Mouse (Mus musculus): ENCODE results near the gene AI854703.

The AI854703 gene

DNA sequence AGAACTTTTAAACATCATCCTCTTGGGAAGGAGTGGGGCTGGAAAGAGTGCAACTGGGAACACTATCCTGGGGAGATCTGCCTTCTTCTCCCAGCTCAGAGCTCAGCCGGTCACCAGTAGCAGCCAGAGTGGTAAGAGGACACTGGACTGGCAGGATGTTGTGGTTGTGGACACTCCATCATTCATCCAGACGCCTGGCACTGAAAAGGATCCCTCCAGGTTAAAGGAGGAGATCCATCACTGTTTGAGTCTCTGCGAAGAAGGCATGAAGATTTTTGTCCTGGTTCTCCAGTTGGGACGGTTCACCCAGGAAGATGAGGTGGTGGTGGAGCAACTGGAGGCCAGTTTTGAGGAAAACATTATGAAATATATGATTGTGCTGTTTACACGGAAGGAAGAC is 32.2 kb downstream of the AI854703 start:
- DNase-seq (ENCODE audit: low spot score) = no peak

DNA sequence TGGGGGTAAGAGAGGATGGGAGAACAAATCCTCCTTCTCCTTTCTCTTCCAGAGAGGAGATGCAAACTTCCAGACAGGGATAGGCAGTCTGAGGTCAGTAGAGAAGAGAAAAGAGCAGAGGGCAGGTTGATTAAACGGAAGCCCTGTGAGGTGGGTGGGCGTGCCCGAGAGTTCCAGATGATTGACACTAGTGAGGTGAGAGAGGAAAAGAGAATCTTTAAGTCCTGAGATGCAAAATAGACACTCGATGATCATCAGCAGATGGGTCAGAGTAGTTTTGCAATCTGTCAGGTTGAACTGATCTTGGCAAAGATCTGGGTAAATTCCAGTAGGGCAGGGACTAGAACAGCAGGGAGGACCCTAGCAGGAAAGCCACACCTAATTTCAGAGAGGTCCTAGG is 38.2 kb downstream of the AI854703 start:
- DNase-seq (ENCODE audit: low spot score) = no peak

DNA sequence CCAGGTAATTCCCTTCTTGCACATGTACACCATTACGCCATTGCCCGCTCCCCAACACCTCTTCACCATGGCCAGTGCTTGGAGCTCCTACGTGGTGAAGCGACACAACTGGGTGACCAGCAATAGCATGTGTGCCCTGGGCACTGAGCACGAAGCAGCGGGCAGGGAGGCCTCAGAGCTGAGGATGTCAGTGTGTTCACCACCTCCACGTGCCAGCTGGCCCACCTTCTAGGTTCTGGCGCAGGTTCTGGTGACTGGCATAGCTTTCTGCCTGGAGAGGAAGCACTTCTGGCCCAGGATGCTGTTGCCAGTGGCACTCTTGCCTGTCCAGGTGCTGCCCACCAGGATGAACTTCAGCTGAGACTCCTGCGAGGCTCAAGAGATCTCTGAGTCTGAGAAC is 38.9 kb downstream of the AI854703 start:
- DNase-seq (ENCODE audit: low spot score) = no peak

DNA sequence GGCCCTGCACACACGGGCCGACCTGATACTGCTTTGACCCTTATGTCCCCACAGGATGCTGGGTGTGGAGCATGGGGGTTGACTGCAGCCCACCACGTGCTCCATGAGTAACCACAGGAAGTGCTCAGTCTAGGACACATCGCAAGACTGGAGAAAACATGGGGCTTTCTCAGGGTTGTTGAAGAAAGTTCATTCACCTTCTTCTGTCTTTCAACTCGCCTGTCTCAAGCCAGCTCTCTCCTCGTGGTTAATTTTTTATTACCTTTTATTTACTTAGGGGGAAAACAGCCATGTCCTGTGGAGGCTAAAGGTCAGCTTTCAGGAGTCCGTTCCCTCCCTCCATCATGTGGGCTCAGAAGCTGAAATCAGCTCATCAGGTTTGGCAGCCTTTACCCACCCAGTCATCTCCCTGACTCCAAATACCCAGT is 39.6 kb downstream of the AI854703 start:
- no peak for DNase-seq (ENCODE audit: low spot score)

DNA sequence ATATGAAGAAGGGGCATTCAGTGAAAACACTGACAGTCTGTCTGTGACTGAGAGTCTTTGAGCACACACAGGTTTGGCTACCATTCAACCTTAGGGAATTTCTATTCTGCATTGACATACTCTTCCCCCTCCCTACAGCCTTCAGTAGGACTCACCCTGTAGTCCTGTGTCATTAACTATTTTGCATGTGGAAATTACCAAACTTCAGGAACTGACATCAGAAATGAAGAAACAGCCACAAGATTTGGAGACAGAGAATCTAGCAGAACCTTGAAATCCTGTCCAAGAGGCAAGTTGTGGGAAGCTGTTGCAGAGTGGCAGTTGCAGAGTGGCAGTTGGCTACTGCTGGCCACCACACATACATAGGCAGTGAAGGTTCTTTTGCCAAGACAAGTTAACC is 41.5 kb downstream of the AI854703 start:
- no peak for DNase-seq (ENCODE audit: low spot score)

DNA sequence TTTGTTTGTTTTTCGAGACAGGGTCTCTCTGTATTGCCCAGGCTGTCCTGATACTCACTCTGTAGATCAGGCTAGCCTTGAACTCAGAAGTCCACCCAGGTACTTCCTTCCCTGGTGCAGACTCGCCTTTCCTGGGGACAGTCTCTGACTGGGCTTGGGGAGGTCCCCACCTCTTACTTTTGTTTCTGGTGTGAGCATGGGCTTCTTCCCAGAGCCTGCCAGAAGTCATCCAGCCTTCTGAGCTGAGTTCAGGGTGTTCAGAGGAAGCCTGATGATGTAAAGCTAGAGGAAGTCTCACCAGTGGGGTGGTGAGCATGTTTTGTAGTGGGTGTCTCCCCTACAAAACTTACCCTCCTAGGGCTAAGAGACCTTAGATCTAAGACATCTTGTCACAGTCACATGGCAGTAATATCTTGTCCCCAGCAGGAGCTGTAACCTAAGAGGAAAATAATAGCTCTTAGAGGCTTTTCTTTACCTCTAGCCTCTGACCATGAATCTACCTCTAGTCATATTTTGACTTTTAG is 42.9 kb downstream of the AI854703 start:
- no peak for DNase-seq (ENCODE audit: low spot score)

DNA sequence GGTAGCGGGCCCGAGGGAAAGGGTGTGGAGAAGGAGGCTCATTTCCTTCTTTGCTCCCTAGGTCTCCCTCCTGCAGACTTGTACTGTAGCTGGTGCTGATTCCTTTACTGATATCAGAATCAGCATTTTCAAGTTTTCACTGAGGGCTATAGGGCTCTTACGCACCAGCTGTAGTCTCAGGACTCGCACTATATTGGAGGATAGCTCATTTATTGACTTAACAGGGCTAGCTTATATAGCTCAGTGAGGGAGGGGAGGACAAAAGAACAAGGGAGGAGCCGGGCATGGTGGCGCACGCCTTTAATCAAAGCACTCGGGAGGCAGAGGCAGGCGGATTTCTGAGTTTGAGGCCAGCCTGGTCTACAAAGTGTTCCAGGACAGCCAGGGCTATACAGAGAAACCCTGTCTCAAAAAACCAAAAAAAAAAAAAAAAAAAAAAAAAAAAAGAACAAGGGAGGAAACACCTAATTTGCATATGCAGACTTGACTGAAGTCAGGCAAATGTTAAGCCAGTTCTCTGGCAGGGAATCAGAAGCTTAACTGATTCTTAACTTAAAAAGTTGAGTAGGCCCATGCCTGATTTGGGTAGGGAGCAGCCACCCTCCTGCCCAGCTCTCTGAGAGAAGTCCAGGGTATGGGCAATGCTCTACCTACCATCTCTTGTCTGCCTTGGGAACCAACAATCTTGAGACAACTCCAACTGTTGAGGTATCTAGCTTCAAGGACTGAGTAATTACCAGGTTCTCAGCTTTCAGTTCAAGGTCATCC is 47.9 kb downstream of the AI854703 start:
- DNase-seq (ENCODE audit: low spot score) = no peak

DNA sequence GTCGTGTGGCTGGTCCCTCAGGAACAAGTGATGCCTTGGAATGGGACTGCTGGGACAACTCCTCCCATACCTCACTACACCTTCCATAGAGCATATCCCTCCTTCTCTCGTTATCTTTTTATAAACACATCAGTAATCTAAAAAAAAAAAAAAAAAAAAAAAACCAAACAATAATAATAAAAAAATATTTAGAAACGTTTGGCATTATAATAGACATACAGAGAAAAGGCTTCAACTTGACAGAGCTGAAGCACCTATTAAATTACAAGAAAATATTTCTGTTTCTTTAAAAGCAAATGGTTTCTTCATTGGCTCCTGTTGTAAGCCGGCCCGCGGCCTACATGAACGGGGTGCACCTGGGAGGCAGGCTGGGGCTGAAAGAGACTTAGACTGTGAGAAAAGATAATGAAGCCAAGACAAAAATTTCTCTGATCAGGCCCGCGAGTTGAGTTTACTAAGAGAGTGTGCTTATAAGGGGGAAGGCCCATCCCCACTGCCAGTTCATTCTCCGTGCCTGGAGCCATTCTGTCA is 48.9 kb downstream of the AI854703 start:
- DNase-seq (ENCODE audit: low spot score) = no peak

DNA sequence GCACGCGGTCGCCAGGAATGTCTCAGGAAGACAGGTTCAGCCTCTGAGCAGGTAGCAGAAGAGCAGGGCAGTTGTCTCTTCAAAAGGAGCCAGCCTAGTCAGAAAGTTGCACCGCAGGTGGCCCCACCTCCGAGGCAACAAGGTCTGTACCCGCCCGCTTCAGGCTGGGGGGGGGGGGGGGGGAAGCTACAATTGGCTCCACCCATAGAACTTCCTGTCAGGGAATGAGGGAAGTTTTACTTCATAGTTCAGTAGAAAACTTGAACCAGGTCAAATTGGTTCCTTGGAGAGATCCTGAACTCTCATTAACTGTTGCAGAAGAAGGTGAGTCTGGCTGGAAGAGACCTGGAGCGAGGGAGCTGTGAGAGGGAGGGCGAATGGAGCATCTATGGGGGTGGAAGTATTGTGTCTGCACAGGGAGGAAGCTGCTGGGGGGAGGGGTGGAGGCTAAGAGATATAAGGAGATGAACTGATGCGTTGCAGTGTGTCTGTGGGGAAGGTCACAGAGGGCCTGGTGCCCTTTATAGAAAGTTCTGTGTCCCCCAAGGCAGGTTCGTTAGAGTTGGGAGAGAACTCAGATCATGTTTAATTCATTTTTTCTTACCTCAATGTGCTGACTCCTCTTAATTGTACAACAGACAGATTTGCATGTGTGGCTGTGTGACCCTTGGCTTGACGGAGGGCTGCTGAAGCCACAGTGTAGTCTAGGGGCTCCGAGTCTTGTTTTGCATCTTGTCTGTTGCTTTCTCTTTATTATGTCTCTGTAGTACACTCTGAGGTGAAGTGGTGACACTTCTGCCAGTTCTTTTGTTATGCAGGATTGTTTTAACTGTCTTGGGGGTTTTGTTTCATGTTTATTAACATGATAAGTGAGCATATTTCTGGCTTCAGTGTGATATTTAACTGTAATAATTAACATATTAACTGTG is 49.6 kb downstream of the AI854703 start, which contains the start of gene Gimap9:
Gene Gimap9 (plus strand): TSS at position 199 of the 929 bp plus-strand sequence.
- no peak for DNase-seq (ENCODE audit: low spot score)

DNA sequence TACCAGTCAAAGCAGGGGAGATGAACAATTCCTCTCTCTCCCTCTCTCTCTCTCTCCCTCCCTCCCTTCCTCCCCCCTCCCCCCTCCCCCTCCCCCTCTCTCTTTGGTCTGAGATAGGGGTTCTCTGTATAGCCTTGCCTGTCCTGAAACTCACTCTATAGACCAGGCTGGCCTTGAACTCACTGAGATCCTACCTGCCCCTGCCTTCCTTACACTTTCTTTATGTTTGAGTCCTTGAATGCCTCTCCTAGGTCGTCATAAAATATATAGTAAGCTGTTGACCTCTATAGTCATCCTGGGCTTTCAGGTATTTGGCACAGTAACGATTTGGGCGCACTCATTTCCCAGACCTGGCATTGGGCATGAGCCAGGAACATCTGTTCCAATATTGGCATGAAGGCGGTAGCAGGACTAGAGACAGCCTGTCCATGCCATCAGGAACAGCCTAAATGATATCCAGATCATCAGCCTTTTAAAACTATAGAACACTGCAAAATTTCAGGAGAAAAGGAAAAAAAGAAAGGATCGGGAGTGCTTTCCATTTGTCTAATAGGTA is 50.4 kb downstream of the AI854703 start:
- no peak for DNase-seq (ENCODE audit: low spot score)

DNA sequence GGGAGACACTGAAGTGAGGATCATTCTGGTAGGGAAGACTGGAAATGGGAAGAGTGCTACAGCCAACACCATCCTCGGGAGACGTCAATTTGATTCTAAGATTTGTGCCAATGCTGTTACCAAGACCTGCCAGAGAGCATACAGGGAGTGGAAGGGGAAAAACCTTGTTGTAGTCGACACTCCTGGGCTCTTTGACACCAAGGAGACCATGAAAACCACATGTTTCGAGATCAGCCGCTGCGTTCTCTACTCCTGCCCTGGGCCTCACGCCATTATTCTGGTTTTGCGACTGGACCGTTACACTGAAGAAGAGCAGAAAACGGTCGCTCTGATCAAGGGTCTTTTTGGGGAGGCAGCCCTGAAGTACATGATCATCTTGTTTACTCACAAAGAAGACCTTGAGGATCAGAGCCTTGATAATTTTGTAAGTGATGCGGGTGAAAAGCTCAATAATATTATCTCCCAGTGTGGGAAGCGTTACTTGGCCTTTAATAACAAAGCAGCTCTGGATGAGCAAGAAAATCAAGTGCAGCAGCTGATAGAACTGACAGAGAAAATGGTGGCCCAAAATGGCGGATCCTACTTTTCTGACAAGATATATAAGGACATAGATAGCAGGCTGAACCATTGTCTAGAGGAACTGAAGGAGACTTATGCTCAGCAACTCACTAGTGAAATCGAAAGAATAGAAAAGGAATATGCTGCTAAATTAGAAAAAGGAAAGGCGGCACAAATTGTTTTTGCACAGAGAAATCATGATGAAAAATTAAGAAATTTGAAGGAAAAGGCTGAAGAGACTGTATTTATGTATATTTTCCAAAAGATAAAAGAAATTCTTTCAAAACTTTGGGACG is 51.2 kb downstream of the AI854703 start:
- DNase-seq (ENCODE audit: low spot score) = no peak

DNA sequence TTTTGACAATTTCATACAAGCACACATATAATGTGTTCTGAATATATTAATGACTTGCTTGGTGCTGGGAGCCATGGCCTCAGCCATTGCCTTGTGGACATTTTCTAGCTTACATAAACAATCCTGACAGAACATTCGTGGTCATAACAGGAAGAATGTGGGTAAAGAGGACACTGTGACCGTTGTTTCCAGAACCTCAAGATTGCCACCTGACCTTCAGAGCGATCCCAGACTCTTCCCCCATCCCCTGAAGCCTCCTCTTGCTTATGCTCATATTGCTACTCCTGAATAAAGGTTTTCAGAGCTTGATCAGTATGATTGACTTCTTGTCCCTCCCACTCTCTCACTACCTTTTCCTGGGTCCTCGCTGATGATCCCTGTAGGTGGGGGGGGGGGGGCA is 51.8 kb downstream of the AI854703 start:
- DNase-seq (ENCODE audit: low spot score) = no peak

DNA sequence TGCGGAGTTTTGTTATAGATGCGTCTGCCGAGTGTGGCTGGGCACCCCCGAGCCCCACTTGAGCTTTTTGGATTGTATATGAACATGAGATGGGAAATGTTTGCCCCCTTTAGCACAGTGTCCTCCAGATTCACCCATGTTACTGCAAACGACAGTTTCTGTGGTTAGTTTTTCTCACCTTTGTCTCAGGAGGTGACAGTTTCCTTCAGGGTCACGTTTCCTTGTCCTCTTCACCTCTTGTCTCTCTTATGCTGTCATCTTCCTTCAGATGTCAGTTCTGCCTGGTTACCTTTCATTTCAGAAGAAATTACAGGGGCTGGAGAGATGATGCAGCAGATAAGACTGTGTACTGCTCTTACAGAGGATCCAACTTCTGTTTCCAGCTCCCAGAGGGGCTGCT is 53.1 kb downstream of the AI854703 start:
- DNase-seq (ENCODE audit: low spot score) = no peak

DNA sequence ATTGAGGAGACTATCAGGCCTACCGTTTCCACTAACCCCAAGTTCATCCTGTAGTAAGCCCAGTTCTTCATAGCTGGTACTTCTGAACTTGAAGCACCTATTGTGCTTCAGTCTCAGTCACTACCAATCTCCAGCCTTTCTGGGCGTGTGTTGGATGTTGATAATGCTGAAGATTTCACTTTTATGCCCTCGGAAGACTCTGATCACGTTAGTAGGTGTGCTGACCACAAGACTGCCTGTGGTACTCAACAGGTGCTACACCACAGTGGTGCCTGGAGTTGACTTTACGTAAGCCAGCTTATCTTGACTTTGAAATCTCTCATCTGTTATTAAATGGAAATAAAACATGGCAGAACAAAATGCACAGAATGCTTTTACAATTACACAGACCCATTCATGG is 53.9 kb downstream of the AI854703 start:
- no peak for DNase-seq (ENCODE audit: low spot score)

DNA sequence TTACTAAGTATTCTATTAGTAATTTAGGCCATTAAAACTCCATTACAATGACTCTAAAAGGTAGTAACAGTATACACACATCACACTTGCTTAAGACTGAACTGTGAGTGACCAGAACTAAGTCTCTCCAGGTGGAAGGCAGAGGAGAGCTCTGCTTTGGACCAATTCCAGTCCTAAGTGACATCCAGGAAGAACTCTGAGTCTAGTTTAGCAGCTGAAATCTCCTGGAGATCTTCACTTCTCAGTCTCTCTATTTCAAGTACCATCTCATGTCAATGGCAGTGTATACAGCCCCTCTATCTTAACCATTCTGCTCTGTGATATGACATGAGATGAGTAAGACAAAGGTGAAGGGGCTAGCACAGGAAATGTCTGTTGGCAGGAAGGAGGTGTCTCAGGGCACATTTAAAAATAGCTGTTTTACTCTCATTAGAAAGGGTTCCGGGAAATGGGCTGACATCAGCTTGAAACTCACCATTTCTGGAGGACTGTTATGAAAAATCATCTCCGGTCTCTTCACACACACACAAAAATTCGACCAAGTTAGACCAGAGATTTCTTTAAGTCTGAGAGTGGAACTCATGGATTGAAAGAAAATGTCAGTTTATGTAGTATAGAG is 55.0 kb downstream of the AI854703 start:
- DNase-seq (ENCODE audit: low spot score) = no peak

DNA sequence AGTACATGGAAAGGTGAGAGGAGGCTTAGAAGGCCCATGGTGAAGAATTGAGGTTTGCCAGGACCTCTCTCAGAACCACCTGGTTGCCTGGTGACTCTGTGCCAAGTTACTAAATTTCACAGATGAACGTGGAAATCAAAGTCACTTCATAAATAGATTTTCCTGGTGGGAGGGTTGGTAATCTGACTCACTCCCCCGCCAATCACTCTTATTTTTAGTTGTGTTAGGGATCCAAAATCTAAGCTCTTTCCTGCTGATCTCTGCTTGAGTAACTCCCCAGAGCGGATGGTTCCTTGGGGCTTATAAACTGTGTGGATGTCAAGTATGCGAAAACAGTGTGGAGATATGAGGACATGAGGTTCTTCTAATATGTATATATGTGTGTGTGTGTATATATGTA is 55.7 kb downstream of the AI854703 start:
- no peak for DNase-seq (ENCODE audit: low spot score)

All from layer of hippocampus, adult 11-12 months (tissue).